Mouse (Mus musculus) cerebellum, adult 2 months (tissue): ENCODE measurements around the gene Col4a2. TPM values are rescaled to one million over a fixed set of nuclear protein-coding genes. Genes with fewer than 3 reads are reported as not detected.

ENCODE experiments used
- DNase-seq, 2 experiments: peaks; one replicate each; pipeline ENCODE4 v3.0.0; 2021
- H3K27ac ChIP-seq: fragments of 200-500 bp; 2 replicates; pipeline ENCODE4 v1.5.1; 2012; ENCODE audit warnings: low read length, control low read depth, inconsistent platforms; ENCODE audit not compliant: insufficient read depth
- H3K27me3 ChIP-seq: fragments of 200-500 bp; 2 replicates; pipeline ENCODE4 v1.6.1; 2012; ENCODE audit warnings: inconsistent platforms, mild to moderate bottlenecking, low read length, moderate library complexity; ENCODE audit not compliant: control insufficient read depth, insufficient read depth
- H3K4me1 ChIP-seq: fragments of 200-500 bp; 2 replicates; pipeline ENCODE4 v1.6.1; 2011; ENCODE audit warnings: low read length; ENCODE audit not compliant: control insufficient read depth, insufficient read depth
- H3K4me3 ChIP-seq: fragments of 200-500 bp; replicated peaks from 2 replicates; pipeline ENCODE3; 2011; ENCODE audit warnings: mild to moderate bottlenecking, low read depth, low read length, control low read depth; ENCODE audit not compliant: insufficient read depth
- CTCF ChIP-seq: fragments of 200-500 bp; IDR thresholded peaks from 2 replicates; pipeline ENCODE4 v1.5.1; 2011; ENCODE audit warnings: low read depth, mild to moderate bottlenecking, control low read depth, low read length, moderate library complexity, borderline replicate concordance; ENCODE audit not compliant: insufficient read depth
- POLR2A ChIP-seq: fragments of 200-500 bp; IDR thresholded peaks from 2 replicates; pipeline ENCODE4 v1.6.1; 2011; ENCODE audit warnings: low read length, control low read depth, borderline replicate concordance; ENCODE audit not compliant: insufficient read depth
- WGBS: fragments of 180-500 bp; shearing (Covaris S2); methylation state at CpG from one replicate; pipeline ENCODE4 v1.1.7; 2018; 5-methylcytosine and 5-hydroxymethylcytosine counted together
- polyA plus RNA-seq: library from polyadenylated mRNA; depleted of rRNA; stranded (reverse); fragments of >200 nt; gene quantifications from 2 replicates; pipeline ENCODE4 v1.2.3, GENCODE M21; 2012

The Col4a2 gene
- polyA plus RNA-seq, 1 experiment, result 15.0 TPM

DNA sequence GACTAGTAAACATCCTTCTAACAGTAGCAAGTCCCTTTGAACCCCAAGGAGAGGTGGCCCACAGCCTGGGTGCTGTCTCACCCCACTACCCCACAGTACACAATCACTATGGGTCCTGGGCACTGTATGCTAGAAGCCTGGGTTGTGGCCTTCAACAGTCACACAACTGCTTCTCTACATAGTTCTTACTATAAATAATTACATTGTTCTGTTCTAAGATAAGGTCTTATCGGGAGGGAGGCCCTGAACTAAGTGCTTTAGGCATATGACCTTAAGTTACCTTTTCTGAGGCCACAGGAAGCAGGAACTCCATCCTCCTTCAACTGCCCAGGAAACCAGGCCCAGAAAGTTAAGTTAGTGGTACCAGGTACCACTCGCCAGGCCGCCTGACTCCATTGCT lies 21.9 kb downstream of the Col4a2 start:
- no peak for DNase-seq
- H3K27me3 ChIP-seq, result no peaks in the 10 kb centered on the region
- TF ChIP-seq CTCF (no peak), POLR2A (no peak)
- 94% methylated on average over 3 of the region's 3 CpGs for WGBS
- no peak overlapping the region for H3K4me3 ChIP-seq
- H3K27ac ChIP-seq, result no peak overlapping the region
- no peaks in the 10 kb centered on the region for H3K4me1 ChIP-seq

DNA sequence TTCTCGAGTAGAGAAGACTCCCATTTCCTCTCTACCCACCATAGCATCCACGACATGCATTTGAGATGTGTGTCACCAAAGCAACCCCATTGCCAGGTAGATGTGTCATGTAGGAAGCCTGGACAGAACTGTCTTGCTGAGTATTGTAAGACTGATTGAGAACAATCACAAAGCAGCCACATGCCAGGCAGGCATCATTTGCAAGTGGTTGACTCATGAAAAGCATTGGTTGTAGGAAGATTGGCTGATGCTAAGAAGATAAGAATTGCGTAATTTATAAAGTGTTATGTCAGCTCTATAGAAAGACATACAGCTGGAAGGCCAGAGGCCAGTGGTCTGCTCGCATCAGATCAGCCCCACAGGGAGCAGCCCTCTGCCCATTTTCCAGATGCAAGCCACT lies 22.6 kb downstream of the Col4a2 start:
- DNase-seq, result no peak
- TF ChIP-seq POLR2A (no peak), CTCF (no peak)
- H3K4me1 ChIP-seq, result no peaks in the 10 kb centered on the region
- 92% methylated on average over 4 of the region's 4 CpGs for WGBS
- no peak overlapping the region for H3K4me3 ChIP-seq
- H3K27me3 ChIP-seq, result no peaks in the 10 kb centered on the region
- no peak overlapping the region for H3K27ac ChIP-seq

DNA sequence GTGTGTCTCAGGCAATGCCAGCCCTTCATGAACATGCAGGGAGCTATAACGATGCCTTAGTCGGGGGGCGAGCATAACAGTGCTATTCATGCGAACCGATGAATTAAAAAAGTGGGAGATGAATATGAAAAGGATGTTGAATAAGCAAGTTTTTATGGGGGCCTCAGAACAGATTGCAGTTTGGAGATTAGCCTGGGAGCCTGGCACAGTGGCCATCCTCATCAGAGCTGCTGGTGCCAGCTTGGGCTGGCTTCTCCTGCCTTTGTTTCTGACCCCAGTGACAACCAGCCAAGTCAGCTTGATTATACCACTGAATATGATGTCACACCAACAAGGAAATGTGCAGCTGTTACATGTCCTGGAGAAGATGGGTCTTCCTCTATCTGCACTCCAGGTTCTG lies 23.7 kb downstream of the Col4a2 start:
- TF ChIP-seq CTCF, result no peak
- no peak for TF ChIP-seq POLR2A
- Histone ChIP-seq H3K27me3 (no peaks in the 10 kb centered on the region), H3K27ac (no peak overlapping the region), H3K4me1 (no peaks in the 10 kb centered on the region), H3K4me3 (no peak overlapping the region)
- DNase-seq, result no peak
- WGBS, result 38% methylated on average over 5 of the region's 5 CpGs

- H3K27ac ChIP-seq, result no peak overlapping the region
- no peak overlapping the region for H3K4me3 ChIP-seq
- no peaks in the 10 kb centered on the region for H3K4me1 ChIP-seq
- WGBS, result 91% methylated on average over 10 of the region's 10 CpGs
- H3K27me3 ChIP-seq, result no peaks in the 10 kb centered on the region
- DNase-seq, result no peak
- TF ChIP-seq CTCF, result no peak
- no peak for TF ChIP-seq POLR2A
Measured at GRCm38 (mm10) chr8:11337642-11338041, 25.0 kb downstream of the Col4a2 start.

DNA sequence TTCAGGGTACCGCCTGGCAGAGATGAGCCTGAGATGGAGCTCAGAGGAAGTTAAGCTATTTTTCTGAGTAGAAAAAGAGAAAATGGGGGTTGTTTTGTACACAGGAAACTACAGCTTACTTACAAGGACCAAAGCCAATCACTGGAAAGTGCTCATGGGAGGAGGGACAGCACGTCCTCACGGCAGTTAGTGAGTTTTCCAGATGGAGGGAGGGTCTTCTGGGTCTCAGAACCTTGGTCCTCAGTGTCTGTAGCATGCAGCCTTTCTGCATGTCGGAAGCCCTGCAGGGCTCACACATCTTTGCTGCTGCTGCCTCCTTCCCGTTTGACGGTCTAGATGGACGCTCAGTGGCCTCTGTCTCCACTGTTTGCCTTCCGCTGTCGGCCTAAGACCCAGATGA lies 25.9 kb downstream of the Col4a2 start:
- Histone ChIP-seq H3K4me3 (no peak overlapping the region), H3K27ac (no peak overlapping the region), H3K27me3 (no peaks in the 10 kb centered on the region), H3K4me1 (no peaks in the 10 kb centered on the region)
- DNase-seq, result no peak
- WGBS, result 91% methylated on average over 9 of the region's 9 CpGs
- TF ChIP-seq CTCF (no peak), POLR2A (no peak)

GRCm38 (mm10) chr8:11340310-11341110 lies 27.9 kb downstream of the Col4a2 start:
- no peak for DNase-seq
- Histone ChIP-seq H3K27ac (no peak overlapping the region), H3K4me1 (no peaks in the 10 kb centered on the region), H3K4me3 (no peak overlapping the region), H3K27me3 (no peaks in the 10 kb centered on the region)
- TF ChIP-seq CTCF (no peak), POLR2A (no peak)
- WGBS, result 80% methylated on average over 12 of the region's 12 CpGs

GRCm38 (mm10) chr8:11341111-11341566 lies 28.5 kb downstream of the Col4a2 start:
- H3K4me3 ChIP-seq, result no peak overlapping the region
- no peaks in the 10 kb centered on the region for H3K4me1 ChIP-seq
- TF ChIP-seq POLR2A (no peak), CTCF (no peak)
- 81% methylated on average over 3 of the region's 3 CpGs for WGBS
- no peaks in the 10 kb centered on the region for H3K27me3 ChIP-seq
- no peak overlapping the region for H3K27ac ChIP-seq
- no peak for DNase-seq

DNA sequence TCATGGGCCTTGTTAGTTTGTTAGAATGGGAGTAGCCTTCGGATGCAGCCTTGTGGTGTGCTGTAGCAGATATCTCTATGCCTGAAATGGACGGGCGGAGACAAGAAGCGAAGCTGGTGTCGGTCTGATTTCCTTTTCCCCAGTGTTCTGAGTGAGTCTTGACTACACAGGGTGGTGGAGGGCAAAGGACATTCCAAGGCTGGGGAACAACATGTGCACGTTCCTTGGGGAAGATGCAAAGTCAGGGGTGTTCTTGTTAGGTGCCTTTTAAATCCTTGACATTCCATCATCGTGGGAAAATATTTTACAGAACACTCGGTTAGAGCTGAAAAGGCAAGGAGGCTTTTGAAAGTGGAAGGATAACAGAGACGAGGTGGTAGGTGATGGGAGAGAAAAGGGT lies 31.9 kb downstream of the Col4a2 start:
- TF ChIP-seq CTCF (no peak), POLR2A (no peak)
- Histone ChIP-seq H3K27me3 (no peaks in the 10 kb centered on the region), H3K4me3 (no peak overlapping the region), H3K27ac (no peak overlapping the region), H3K4me1 (no peaks in the 10 kb centered on the region)
- WGBS, result 86% methylated on average over 9 of the region's 9 CpGs
- DNase-seq, result no peak
